Mouse (Mus musculus): ENCODE results near the gene 1700001P01Rik.

1700001P01Rik gene

DNA sequence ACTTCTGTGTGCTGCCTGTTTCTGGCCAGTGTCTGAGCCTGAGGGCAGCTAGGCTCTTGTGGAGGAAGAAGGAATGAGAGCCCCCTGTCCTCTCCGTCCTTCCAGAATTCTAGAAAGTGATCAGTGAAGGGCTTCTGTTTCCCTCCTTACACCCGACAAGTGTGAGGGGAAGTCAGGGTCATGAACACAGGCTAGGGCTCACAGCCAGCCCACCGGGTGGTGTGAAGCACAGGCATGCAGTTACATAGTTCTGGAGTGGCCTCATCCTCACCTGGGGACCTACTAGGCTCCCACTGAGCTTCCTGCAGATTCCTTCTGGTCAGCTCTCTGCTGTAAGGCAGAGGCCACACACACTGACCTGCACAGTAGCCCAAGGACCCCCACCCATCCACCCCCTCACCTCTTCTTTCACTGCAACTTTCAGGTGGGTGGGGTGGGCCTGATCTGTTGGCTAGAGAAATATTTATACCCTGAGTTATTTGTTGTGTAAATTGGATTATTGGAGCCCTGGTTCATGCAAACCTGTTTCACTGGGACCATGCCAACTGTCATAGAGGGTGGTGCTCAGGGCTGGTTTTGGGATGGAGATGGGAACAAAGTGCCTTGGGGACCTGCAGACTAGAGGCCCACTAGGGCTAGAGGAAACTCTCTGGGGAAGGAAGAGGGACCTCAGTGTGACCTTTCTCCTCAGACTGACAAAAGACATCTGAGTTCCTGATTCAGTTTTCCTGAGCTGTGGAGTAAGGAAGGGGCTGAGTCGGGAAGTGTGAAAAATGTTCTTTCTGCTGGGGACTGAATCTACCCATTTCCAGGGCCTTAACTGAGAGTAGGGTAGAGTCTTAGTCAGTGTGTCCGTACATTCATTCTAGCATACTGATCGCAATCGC is 33.8 kb upstream of the 1700001P01Rik start:
- no peak for DNase-seq (ENCODE audit: low read depth, low spot score)

GRCm38 (mm10) chr11:97808621-97809234 is 33.0 kb upstream of the 1700001P01Rik start:
- no peak for DNase-seq (ENCODE audit: low read depth, low spot score)

DNA sequence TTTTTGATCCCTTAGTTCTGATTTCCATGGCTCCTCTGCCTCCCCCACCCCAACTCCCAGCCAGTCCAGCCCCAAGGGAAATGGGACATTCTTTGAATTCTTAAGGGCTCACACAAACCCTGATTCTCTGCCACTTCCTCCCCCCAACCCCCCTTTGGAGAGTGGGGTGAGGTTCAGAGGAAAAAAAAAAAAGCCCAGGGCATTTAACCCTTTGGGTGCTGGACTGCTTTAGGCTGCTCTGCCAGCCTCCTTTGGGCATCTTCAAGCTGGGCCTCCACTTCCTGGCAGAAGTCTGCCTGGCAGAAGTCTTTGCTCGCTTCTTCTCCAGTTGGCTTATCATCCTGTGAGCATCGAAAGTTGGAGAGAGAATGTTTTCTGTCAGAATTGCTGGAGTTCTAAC is 32.4 kb upstream of the 1700001P01Rik start:
- DNase-seq (ENCODE audit: low read depth, low spot score) = no peak

DNA sequence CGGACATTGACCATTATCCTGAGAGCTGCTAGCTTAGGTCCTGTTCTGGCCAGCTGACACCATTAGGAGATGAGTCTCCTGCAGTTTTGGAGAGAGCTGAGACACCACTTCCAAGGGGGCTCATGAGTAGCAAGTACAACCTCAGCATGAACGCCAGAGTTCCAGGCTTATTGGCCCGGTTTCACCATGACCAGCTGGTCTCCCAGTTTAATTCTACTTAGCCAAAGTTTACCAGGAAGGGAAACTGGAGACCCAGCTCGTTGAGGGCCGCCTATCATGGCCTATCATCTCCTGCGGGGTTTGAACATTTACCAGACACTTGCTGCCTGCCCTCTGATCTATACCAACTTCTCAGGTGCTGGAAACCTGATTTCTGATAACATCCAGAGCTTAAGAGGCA is 31.9 kb upstream of the 1700001P01Rik start:
- DNase-seq (ENCODE audit: low read depth, low spot score) = no peak

DNA sequence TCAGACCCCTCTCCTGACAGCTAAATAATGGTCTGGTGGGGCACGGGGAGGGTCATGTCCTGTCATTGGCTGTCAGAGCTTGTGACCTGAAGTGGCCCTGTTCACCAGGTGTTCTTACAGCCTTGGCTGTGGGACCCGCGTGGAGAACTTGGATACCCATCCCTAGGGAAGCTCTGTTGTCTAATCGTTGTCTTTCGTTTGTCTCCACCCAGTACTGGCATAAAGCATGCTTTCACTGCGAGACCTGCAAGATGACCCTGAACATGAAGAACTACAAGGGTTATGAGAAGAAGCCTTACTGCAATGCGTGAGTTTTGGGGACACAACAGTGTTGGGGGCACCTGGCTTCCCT is 30.9 kb upstream of the 1700001P01Rik start:
- no peak for DNase-seq (ENCODE audit: low read depth, low spot score)

DNA sequence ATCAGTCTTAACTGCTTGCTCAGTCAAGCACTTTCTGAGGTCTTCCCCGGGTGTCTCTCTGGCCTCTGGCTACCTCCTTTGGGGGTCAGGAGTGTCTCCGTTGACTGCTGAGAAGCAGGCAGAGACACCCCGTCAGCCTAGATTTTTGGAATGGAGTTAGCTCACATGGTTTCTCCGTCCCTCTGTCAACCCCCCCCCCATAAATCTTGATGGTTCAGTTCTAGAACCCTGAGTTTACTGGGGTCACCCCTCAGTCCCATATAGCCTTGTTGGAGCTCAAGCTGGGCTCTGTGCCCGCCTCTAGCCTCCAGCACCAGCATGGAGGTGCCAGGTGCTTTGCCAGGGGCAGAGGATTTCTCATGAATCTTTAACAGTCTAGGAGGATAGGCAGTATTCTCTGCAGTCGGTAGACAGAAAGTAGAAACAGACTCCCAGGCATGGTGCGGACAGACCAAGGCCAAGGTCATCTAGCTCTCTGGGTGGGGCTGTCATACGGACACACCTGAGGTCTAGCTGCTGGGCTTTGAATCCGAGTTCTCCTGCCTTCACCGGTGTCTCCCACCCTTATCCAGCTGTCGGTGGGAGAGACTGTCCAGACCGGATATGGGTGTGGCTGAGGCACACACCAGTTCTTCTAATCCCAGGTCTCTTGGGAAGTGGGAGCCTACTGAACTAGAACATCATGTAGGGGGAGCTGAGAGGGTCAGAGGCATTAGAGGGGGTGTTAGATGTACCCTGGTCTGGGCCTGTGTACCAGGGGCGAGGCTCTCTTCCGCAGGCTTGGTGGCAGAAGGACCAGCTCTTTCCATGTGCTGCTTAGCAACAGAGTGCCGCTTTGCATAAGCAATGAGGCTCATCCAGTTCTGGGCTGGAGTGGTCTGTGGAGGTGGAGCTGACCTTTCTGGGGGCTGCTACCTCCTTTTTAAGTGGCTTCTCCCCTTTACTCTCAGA is 30.2 kb upstream of the 1700001P01Rik start:
- DNase-seq (ENCODE audit: low read depth, low spot score) = no peak

DNA sequence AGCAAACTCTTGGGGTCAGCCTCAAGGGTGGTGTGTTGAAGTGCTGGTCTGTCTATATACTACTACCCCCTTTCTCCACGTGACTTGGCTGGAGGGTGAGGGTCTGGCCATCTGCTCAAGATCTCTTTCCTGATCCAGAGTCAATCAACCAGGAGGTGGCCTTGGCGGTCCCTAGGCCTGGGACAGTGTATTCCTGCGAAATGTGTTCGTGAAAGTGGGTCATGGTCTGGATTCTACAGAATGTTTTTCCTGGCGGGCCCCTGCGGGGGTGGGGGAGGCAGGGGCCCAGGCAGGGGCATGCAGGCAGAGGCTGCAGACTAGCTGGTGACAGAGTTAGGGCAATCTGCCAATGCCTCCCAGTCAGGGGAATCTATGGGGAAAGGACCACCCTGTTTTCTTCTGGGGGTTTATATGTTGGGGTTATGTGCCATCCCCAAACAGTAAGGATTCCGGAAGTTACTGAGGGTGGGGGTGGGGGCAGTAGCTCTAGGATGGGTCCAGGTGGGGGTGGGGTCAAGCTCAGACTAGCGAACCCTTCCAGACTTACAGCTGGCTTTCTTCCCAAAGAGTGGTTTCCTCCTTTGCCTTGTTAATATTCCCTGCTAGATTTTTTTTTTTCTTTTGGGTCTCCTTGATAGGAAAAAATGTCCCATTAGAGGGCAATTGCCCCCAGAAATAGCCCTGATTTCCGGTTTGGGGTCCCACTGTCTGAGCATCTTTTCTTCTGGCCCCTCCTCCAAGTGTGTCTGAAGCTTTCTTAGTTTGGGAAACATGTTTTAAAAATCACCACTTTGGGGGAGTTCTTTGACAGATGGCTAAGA is 29.3 kb upstream of the 1700001P01Rik start:
- no peak for DNase-seq (ENCODE audit: low read depth, low spot score)

DNA sequence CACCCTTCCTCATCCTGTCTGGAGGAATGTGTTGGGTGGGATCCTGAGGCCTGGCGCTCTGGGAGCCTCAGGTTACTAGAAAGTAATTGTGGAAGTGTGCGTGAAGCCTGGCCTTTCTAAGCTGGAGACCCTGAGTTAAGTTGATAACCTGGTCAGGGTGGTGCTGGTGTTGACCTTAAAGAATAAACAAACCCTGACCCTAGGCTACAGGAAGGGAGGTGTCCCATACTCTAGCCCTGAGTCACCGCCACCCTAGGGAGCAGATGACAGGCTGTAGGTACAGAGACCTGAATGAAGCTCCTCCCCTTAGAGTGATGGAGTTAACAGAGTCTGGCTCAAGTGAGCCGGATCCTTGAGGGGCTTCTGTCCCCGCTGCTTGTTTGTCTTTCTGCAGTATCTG is 28.1 kb upstream of the 1700001P01Rik start:
- no peak for DNase-seq (ENCODE audit: low read depth, low spot score)

DNA sequence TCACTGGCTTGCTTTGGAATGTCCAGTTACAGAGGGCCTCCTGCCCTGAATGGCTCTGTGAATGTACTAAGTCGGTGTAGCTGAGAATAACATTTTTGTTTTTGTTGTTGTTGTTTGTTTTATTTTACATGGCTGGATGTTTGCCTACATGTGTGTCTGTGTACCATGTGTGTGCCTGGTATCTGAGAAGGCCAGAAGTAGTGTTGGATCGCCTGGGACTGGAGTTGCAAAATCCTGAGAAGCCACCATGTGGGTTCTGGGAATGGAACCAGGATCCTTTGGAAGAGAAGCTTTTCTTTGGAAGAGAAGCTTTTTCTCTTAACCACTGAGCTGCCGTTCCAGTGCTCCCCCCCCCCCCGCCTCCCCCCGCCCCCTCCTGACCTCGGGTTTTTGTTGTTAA is 26.8 kb upstream of the 1700001P01Rik start:
- DNase-seq (ENCODE audit: low read depth, low spot score) = no peak

GRCm38 (mm10) chr11:97802194-97802470 is 26.4 kb upstream of the 1700001P01Rik start:
- no peak for DNase-seq (ENCODE audit: low read depth, low spot score)

GRCm38 (mm10) chr11:97801409-97802193 is 25.9 kb upstream of the 1700001P01Rik start:
- no peak for DNase-seq (ENCODE audit: low read depth, low spot score)

- no peak for DNase-seq (ENCODE audit: low read depth, low spot score)
Measured at GRCm38 (mm10) chr11:97800691-97801408, 25.1 kb upstream of the 1700001P01Rik start.

GRCm38 (mm10) chr11:97799994-97800690 is 24.4 kb upstream of the 1700001P01Rik start:
- DNase-seq (ENCODE audit: low read depth, low spot score) = no peak

- DNase-seq (ENCODE audit: low read depth, low spot score) = peak; percentile 78
Measured at GRCm38 (mm10) chr11:97799146-97799993, 23.7 kb upstream of the 1700001P01Rik start.

- no peak for DNase-seq (ENCODE audit: low read depth, low spot score)
Measured at GRCm38 (mm10) chr11:97798782-97799145, 23.0 kb upstream of the 1700001P01Rik start, which contains the start of gene Lasp1. Gene Lasp1, plus strand, starts transcription at chr11:97799000.

GRCm38 (mm10) chr11:97798083-97798435 is 22.3 kb upstream of the 1700001P01Rik start:
- no peak for DNase-seq (ENCODE audit: low read depth, low spot score)

DNA sequence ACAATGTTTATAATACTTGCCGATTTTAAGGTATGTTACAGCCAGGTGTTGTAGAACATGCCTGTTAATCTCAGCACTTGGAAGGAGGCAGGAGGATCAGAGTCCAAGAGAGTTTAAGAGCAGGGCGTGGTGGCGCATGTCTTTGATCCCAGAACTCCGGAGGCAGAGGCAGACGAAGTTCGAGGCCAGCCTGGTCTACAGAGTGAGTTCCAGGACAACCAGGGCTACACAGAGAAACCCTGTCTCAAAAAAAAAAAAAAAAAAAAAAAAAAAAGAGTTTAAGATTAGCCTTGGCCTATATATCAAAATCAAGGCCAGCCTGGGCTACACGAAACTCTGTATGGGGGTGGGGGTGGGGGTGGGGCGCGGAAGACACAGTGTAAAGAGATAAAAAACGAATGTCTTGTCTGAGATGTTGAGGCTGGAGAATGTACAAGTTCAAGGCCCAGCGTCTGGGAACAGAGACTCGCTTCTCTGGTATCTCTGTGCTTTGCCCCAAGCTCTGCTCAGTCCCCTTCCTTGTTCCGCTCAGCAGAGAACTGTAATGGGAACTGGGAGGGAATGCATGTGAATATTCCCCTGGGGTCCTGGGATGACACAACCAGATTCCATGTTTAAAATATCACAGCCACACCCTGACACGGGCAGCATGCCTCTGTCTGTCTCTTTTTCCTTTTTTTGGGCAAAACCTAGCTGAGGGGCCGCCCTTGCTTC is 21.8 kb upstream of the 1700001P01Rik start:
- no peak for DNase-seq (ENCODE audit: low read depth, low spot score)

DNA sequence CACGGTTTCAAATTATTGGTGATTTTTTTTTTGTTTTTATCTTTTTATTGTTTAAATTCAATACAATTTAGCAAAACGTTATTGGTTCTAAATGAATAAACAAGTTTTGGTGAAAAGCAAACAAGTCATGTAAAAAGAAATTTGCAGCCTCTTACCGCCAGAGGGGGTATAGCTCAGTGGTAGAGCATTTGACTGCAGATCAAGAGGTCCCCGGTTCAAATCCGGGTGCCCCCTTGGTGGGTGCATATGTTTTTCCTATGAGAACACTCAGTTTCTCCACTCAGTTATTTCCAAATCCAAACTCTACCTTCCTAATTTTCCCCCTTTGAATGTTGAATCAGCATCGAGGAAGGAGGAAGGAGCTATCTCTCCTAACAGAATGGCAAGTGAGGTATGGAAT is 21.2 kb upstream of the 1700001P01Rik start:
- no peak for DNase-seq (ENCODE audit: low read depth, low spot score)

Data from brain, embryonic 18.5 days (tissue).